Mouse (Mus musculus) lung, embryonic 15.5 days (tissue): ENCODE results near the gene Rnaseh2a. TPM values are rescaled to one million over a fixed set of nuclear protein-coding genes. Genes with fewer than 3 reads are reported as not detected.

Experiments
- ATAC-seq: fragments of 200-750 bp; cut with Nextera tagmentation; 2 replicates; pipeline ENCODE4 v1.8.0; 2017; ENCODE audit warnings: moderate number of reproducible peaks, borderline replicate concordance; ENCODE audit not compliant: low FRiP score, low TSS enrichment; ENCODE audit errors: extremely low read depth
- H3K27ac ChIP-seq: fragments of 300-500 bp; sonication (generic); 2 replicates; pipeline ENCODE4 v1.5.1; 2015; ENCODE audit warnings: moderate library complexity, mild to moderate bottlenecking, inconsistent platforms
- H3K27me3 ChIP-seq: fragments of 300-500 bp; sonication (generic); 2 replicates; pipeline ENCODE4 v1.6.1; 2015; ENCODE audit warnings: inconsistent platforms
- H3K36me3 ChIP-seq: fragments of 300-500 bp; sonication (generic); 2 replicates; pipeline ENCODE4 v1.6.1; 2015; ENCODE audit warnings: inconsistent platforms
- H3K4me1 ChIP-seq: fragments of 300-500 bp; sonication (generic); 2 replicates; pipeline ENCODE4 v1.6.1; 2015; ENCODE audit warnings: inconsistent platforms
- H3K4me2 ChIP-seq: fragments of 300-500 bp; sonication (generic); 2 replicates; pipeline ENCODE4 v1.6.1; 2015; ENCODE audit warnings: inconsistent platforms, mild to moderate bottlenecking, moderate library complexity
- H3K4me3 ChIP-seq: fragments of 300-500 bp; sonication (generic); 2 replicates; pipeline ENCODE4 v1.5.1; 2015; ENCODE audit warnings: mild to moderate bottlenecking, inconsistent platforms
- H3K9ac ChIP-seq: fragments of 300-500 bp; sonication (generic); 2 replicates; pipeline ENCODE4 v1.6.1; 2015; ENCODE audit warnings: inconsistent platforms
- H3K9me3 ChIP-seq: fragments of 300-500 bp; sonication (generic); 2 replicates; pipeline ENCODE4 v1.6.1; 2016; ENCODE audit warnings: inconsistent platforms
- WGBS: fragments of 180-500 bp; shearing (Covaris S2); methylation state at CpG from one replicate; pipeline ENCODE4 v1.1.7; 2015; 5-methylcytosine and 5-hydroxymethylcytosine counted together
- microRNA-seq: library from miRNA; unstranded; fragments of <30 nt; microRNA quantifications from one replicate; pipeline ENCODE4, GENCODE M21; 2016
- polyA plus RNA-seq: library from polyadenylated mRNA; unstranded; fragments of >200 nt; fragmentation: Nextera tagmentation; extraction: Ambion mirVana; gene quantifications from 2 replicates; pipeline ENCODE4 v1.2.1, GENCODE M21; 2015

Rnaseh2a gene
- polyA plus RNA-seq, 1 experiment from 2014 or later = 114 TPM

- Histone ChIP-seq H3K27me3 (peaks cover 26% of the 10 kb centered on the region), H3K9me3 (no peaks in the 10 kb centered on the region), H3K4me3 (no peak overlapping the region), H3K4me2 (no peak overlapping the region), H3K27ac (no peak overlapping the region), H3K4me1 (peaks cover 22% of the 10 kb centered on the region), H3K9ac (no peak overlapping the region), H3K36me3 (no peaks in the 10 kb centered on the region)
- ATAC-seq = no peak
- 61% methylated on average over 8 of the region's 8 CpGs for WGBS
Measured at GRCm38 (mm10) chr8:84907493-84907892, 62.1 kb downstream of the Rnaseh2a start.

GRCm38 (mm10) chr8:84907037-84907436, 62.5 kb downstream of the Rnaseh2a start:
- H3K36me3 ChIP-seq = no peaks in the 10 kb centered on the region
- 92% methylated on average over 9 of the region's 9 CpGs for WGBS
- H3K4me2 ChIP-seq = no peak overlapping the region
- H3K27ac ChIP-seq = no peak overlapping the region
- no peak overlapping the region for H3K4me3 ChIP-seq
- peaks cover 22% of the 10 kb centered on the region for H3K4me1 ChIP-seq
- no peak overlapping the region for H3K9ac ChIP-seq
- no peaks in the 10 kb centered on the region for H3K9me3 ChIP-seq
- H3K27me3 ChIP-seq = peaks cover 21% of the 10 kb centered on the region
- no peak for ATAC-seq

Small RNA genes within 50 kb of the gene (microRNA-seq; reads per million reads assigned to microRNA genes)
- gene Gm24197 = not detected

Other genes with a start within 250 kb of the Rnaseh2a start
- gene G430095P16Rik, start 246.8 kb downstream of the Rnaseh2a start, polyA plus RNA-seq = 3.4 and 4.4 TPM in 2 replicates
- 39.2 and 42.7 TPM in 2 replicates for gene Nfix, start 169.4 kb downstream of the Rnaseh2a start, polyA plus RNA-seq
- 6.0 and 6.3 TPM in 2 replicates for gene Dand5, start 146.9 kb downstream of the Rnaseh2a start, polyA plus RNA-seq
- gene Gadd45gip1, start 138.2 kb downstream of the Rnaseh2a start, polyA plus RNA-seq = 43.4 and 47.0 TPM in 2 replicates
- 112 and 127 TPM in 2 replicates for gene Rad23a, start 129.1 kb downstream of the Rnaseh2a start, polyA plus RNA-seq
- 1,037 and 1,080 TPM in 2 replicates for gene Calr, start 122.8 kb downstream of the Rnaseh2a start, polyA plus RNA-seq
- 96.9 and 98.9 TPM in 2 replicates for gene Farsa, start 112.8 kb downstream of the Rnaseh2a start, polyA plus RNA-seq
- 69.6 and 72.1 TPM in 2 replicates for gene Syce2, start 97.7 kb downstream of the Rnaseh2a start, polyA plus RNA-seq
- 34.9 and 35.7 TPM in 2 replicates for gene Gcdh, start 75.8 kb downstream of the Rnaseh2a start, polyA plus RNA-seq
- gene Klf1, start 67.8 kb downstream of the Rnaseh2a start, polyA plus RNA-seq = 1.6 and 3.1 TPM in 2 replicates
- gene Dnase2a, start 61.2 kb downstream of the Rnaseh2a start, polyA plus RNA-seq = 14.8 and 15.4 TPM in 2 replicates
- gene Mast1, start 32.4 kb downstream of the Rnaseh2a start, polyA plus RNA-seq = 0.49 TPM in 2 replicates
- 0.12 and 0.13 TPM in 2 replicates for gene Rtbdn, start 22.8 kb downstream of the Rnaseh2a start, polyA plus RNA-seq
- not detected in 2 replicates for gene Gm49661, start 334 bp downstream of the Rnaseh2a start, polyA plus RNA-seq
- 727 and 733 TPM in 2 replicates for gene Prdx2, start 180 bp downstream of the Rnaseh2a start, polyA plus RNA-seq
- gene Junb, start 9.0 kb upstream of the Rnaseh2a start, polyA plus RNA-seq = 17.4 and 20.5 TPM in 2 replicates
- gene Hook2, start 20.8 kb upstream of the Rnaseh2a start, polyA plus RNA-seq = 23.2 and 23.9 TPM in 2 replicates
- not detected in 2 replicates for gene Best2, start 44.8 kb upstream of the Rnaseh2a start, polyA plus RNA-seq
- gene Asna1, start 55.5 kb upstream of the Rnaseh2a start, polyA plus RNA-seq = 124 and 128 TPM in 2 replicates
- 107 and 118 TPM in 2 replicates for gene Trir, start 57.1 kb upstream of the Rnaseh2a start, polyA plus RNA-seq
- 29.1 and 32.3 TPM in 2 replicates for gene Tnpo2, start 67.1 kb upstream of the Rnaseh2a start, polyA plus RNA-seq
- gene Fbxw9, start 90.3 kb upstream of the Rnaseh2a start, polyA plus RNA-seq = 27.9 and 28.4 TPM in 2 replicates
- gene Gm5741, start 98.2 kb upstream of the Rnaseh2a start, polyA plus RNA-seq = not detected in 2 replicates
- gene Dhps, start 102.0 kb upstream of the Rnaseh2a start, polyA plus RNA-seq = 54.4 and 56.8 TPM in 2 replicates
- gene Wdr83os, start 111.0 kb upstream of the Rnaseh2a start, polyA plus RNA-seq = 140 and 145 TPM in 2 replicates
- gene Wdr83, start 111.5 kb upstream of the Rnaseh2a start, polyA plus RNA-seq = 44.3 and 44.7 TPM in 2 replicates
- 35.9 and 40.1 TPM in 2 replicates for gene Man2b1, start 113.5 kb upstream of the Rnaseh2a start, polyA plus RNA-seq
- gene Zfp791, start 153.3 kb upstream of the Rnaseh2a start, polyA plus RNA-seq = 2.9 and 3.0 TPM in 2 replicates
- not detected in 2 replicates for gene Cks1brt, start 182.2 kb upstream of the Rnaseh2a start, polyA plus RNA-seq